Mouse (Mus musculus) urinary bladder, adult 18-20 months (tissue): ENCODE data around the gene Dcst1.

Experiments used
- DNase-seq, 2 experiments: peaks; one replicate each; pipeline ENCODE4 v3.0.0; 2022; ENCODE audit warnings: low spot score in 2 of 2, mixed read lengths in 2 of 2

Dcst1 gene

GRCm38 (mm10) chr3:89388134-89388881 lies 23.3 kb upstream of the Dcst1 start:
- peak in 1 of 2 experiments; percentile 41 for DNase-seq

GRCm38 (mm10) chr3:89387632-89388031 lies 22.6 kb upstream of the Dcst1 start:
- DNase-seq, result peak in 1 of 2 experiments; percentile 49

GRCm38 (mm10) chr3:89386438-89387420 lies 21.7 kb upstream of the Dcst1 start:
- DNase-seq, result no peak

GRCm38 (mm10) chr3:89385451-89385850 lies 20.4 kb upstream of the Dcst1 start:
- DNase-seq, result no peak

GRCm38 (mm10) chr3:89384331-89385076 lies 19.5 kb upstream of the Dcst1 start:
- peak; percentile 75 to 77 for DNase-seq

GRCm38 (mm10) chr3:89383651-89384255 lies 18.7 kb upstream of the Dcst1 start:
- DNase-seq, result no peak

GRCm38 (mm10) chr3:89382950-89383349 lies 17.9 kb upstream of the Dcst1 start:
- DNase-seq, result no peak

- no peak for DNase-seq
These were observed 17.2 kb upstream of the Dcst1 start for GRCm38 (mm10) chr3:89382033-89382882.

- no peak for DNase-seq
These were observed 16.2 kb upstream of the Dcst1 start for GRCm38 (mm10) chr3:89381233-89381632.

- DNase-seq, result no peak
These were observed 15.7 kb upstream of the Dcst1 start for GRCm38 (mm10) chr3:89380711-89381110.

- DNase-seq, result no peak
These were observed 15.2 kb upstream of the Dcst1 start for GRCm38 (mm10) chr3:89380291-89380690.

- no peak for DNase-seq
These were observed 14.5 kb upstream of the Dcst1 start for GRCm38 (mm10) chr3:89379388-89380131.

- DNase-seq, result peak; percentile 82 to 86
These were observed 13.5 kb upstream of the Dcst1 start for GRCm38 (mm10) chr3:89378394-89379067.

GRCm38 (mm10) chr3:89377831-89378230 lies 12.8 kb upstream of the Dcst1 start:
- DNase-seq, result no peak

GRCm38 (mm10) chr3:89373581-89374231 lies 8.7 kb upstream of the Dcst1 start:
- DNase-seq, result no peak

GRCm38 (mm10) chr3:89367338-89367737 lies 2.3 kb upstream of the Dcst1 start:
- no peak for DNase-seq

- DNase-seq, result no peak
These were observed 697 bp upstream of the Dcst1 start for GRCm38 (mm10) chr3:89365486-89366414.

- no peak for DNase-seq
These were observed 422 bp downstream of the Dcst1 start for GRCm38 (mm10) chr3:89364631-89365030.
